Mouse (Mus musculus) midbrain, embryonic 15.5 days (tissue): ENCODE data around the gene Pde6b. TPM values are rescaled to one million over a fixed set of nuclear protein-coding genes. Genes with fewer than 3 reads are reported as not detected.

Experiments used
- ATAC-seq: fragments of 200-750 bp; cut with Nextera tagmentation; replicated peaks from 2 replicates; pipeline ENCODE4 v1.8.0; 2017; ENCODE audit warnings: moderate TSS enrichment
- H3K27ac ChIP-seq: fragments of 300-500 bp; sonication (generic); 2 replicates; pipeline ENCODE4 v1.5.1; 2015; ENCODE audit warnings: mild to moderate bottlenecking, inconsistent platforms
- H3K27me3 ChIP-seq: fragments of 300-500 bp; sonication (generic); replicated peaks from 2 replicates; pipeline ENCODE4 v1.6.1; 2015; ENCODE audit warnings: inconsistent platforms
- H3K36me3 ChIP-seq: fragments of 300-500 bp; sonication (generic); replicated peaks from 2 replicates; pipeline ENCODE4 v1.6.1; 2015; ENCODE audit warnings: inconsistent platforms
- H3K4me1 ChIP-seq: fragments of 300-500 bp; sonication (generic); 2 replicates; pipeline ENCODE4 v1.6.1; 2015; ENCODE audit warnings: inconsistent platforms
- H3K4me2 ChIP-seq: fragments of 300-500 bp; sonication (generic); 2 replicates; pipeline ENCODE4 v1.6.1; 2015; ENCODE audit warnings: inconsistent platforms, mild to moderate bottlenecking, moderate library complexity
- H3K4me3 ChIP-seq: fragments of 300-500 bp; sonication (generic); 2 replicates; pipeline ENCODE4 v1.5.1; 2015; ENCODE audit warnings: mild to moderate bottlenecking, inconsistent platforms
- H3K9ac ChIP-seq: fragments of 300-500 bp; sonication (generic); 2 replicates; pipeline ENCODE4 v1.6.1; 2015; ENCODE audit warnings: mild to moderate bottlenecking, inconsistent platforms
- H3K9me3 ChIP-seq: fragments of 300-500 bp; sonication (generic); 2 replicates; pipeline ENCODE4 v1.6.1; 2016; ENCODE audit warnings: inconsistent platforms
- WGBS: fragments of 180-500 bp; shearing (Covaris S2); methylation state at CpG from one replicate; pipeline ENCODE4 v1.1.7; 2015; ENCODE audit warnings: mixed read lengths; 5-methylcytosine and 5-hydroxymethylcytosine counted together
- polyA plus RNA-seq: library from polyadenylated mRNA; unstranded; fragments of >200 nt; fragmentation: Nextera tagmentation; extraction: Ambion mirVana; gene quantifications from 2 replicates; pipeline ENCODE4 v1.2.1, GENCODE M21; 2015

Pde6b gene
- polyA plus RNA-seq, 1 experiment from 2014 or later: 0.23 TPM

DNA sequence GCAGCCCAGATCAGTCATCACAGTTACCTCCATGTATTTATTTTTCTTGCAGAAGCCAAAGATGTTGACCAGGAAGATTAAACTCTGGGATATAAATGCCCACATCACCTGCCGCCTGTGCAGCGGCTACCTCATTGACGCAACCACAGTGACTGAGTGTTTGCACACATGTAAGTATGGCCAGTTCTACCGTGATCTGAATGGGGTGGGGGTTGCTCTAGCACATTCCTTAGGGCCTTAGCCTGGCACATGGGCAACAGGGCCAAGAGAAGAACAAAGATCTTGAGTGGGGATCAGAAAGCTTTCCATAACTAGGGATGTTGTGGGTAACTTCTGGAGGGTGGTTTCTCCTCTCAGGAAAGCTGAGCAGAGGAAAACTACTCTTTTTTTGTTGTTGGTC lies 85.5 kb downstream of the Pde6b start:
- no peak overlapping the region for H3K4me3 ChIP-seq
- H3K27me3 ChIP-seq: no peaks in the 10 kb centered on the region
- 0 out of 2 replicates have a peak, but pooled peaks cover 2% of the 10 kb centered on the region for H3K4me1 ChIP-seq
- H3K36me3 ChIP-seq: peaks cover 56% of the 10 kb centered on the region
- no peak overlapping the region for H3K27ac ChIP-seq
- no peak for ATAC-seq
- no peak overlapping the region for H3K4me2 ChIP-seq
- WGBS: 87% methylated on average over 4 of the region's 4 CpGs
- no peaks in the 10 kb centered on the region for H3K9me3 ChIP-seq
- no peak overlapping the region for H3K9ac ChIP-seq

GRCm38 (mm10) chr5:108475977-108476376 lies 87.8 kb downstream of the Pde6b start:
- Histone ChIP-seq H3K9me3 (no peaks in the 10 kb centered on the region), H3K9ac (no peak overlapping the region), H3K4me1 (no peaks in the 10 kb centered on the region), H3K27ac (no peak overlapping the region), H3K4me3 (no peak overlapping the region), H3K36me3 (peaks cover 56% of the 10 kb centered on the region), H3K4me2 (no peak overlapping the region), H3K27me3 (no peaks in the 10 kb centered on the region)
- ATAC-seq: no peak
- 89% methylated on average over 3 of the region's 3 CpGs for WGBS

Other genes with a start within 250 kb of the Pde6b start
- 40.1 and 42.9 TPM in 2 replicates for gene Dr1, start 119.5 kb upstream of the Pde6b start, polyA plus RNA-seq
- 5.6 and 6.3 TPM in 2 replicates for gene Pigg, start 75.8 kb upstream of the Pde6b start, polyA plus RNA-seq
- 2.5 and 3.2 TPM in 2 replicates for gene Gm42517, start 20.5 kb upstream of the Pde6b start, polyA plus RNA-seq
- 358 and 373 TPM in 2 replicates for gene Atp5k, start 46.1 kb downstream of the Pde6b start, polyA plus RNA-seq
- 0.06 and 0.10 TPM in 2 replicates for gene Mfsd7a, start 60.5 kb downstream of the Pde6b start, polyA plus RNA-seq
- 24.6 and 32.2 TPM in 2 replicates for gene Pcgf3, start 72.8 kb downstream of the Pde6b start, polyA plus RNA-seq
- gene Cplx1, start 161.6 kb downstream of the Pde6b start, polyA plus RNA-seq: 72.8 and 83.6 TPM in 2 replicates
- gene Gak, start 241.4 kb downstream of the Pde6b start, polyA plus RNA-seq: 54.9 and 56.9 TPM in 2 replicates
- gene Tmem175, start 241.4 kb downstream of the Pde6b start, polyA plus RNA-seq: 25.3 and 26.6 TPM in 2 replicates